Mouse (Mus musculus) embryonic fibroblast, embryonic 13.5 days (primary cell): Measurements from ENCODE around the gene Gemin2. TPM values are rescaled to one million over a fixed set of nuclear protein-coding genes. Genes with fewer than 3 reads are reported as not detected.
"Not testable (repeated sequence)": the region's sequence is repeated elsewhere in the genome, so short reads cannot be mapped to it uniquely, and the experiment has no call there.

ENCODE experiments used
- H3K27ac ChIP-seq: 2 replicates; pipeline ENCODE4 v1.5.1; 2012; ENCODE audit warnings: low read length, control low read depth, inconsistent platforms; ENCODE audit not compliant: insufficient read depth
- H3K4me1 ChIP-seq: 2 replicates; pipeline ENCODE4 v1.6.1; 2011; ENCODE audit warnings: low read length; ENCODE audit not compliant: control insufficient read depth, insufficient read depth
- H3K4me3 ChIP-seq: 2 replicates; pipeline ENCODE4 v1.5.1; 2011; ENCODE audit warnings: mild to moderate bottlenecking, control low read depth, low read length; ENCODE audit not compliant: insufficient read depth
- CTCF ChIP-seq: IDR thresholded peaks from 2 replicates; pipeline ENCODE4 v1.5.1; 2011; ENCODE audit warnings: mild to moderate bottlenecking, control low read depth, low read length, moderate library complexity, borderline replicate concordance; ENCODE audit not compliant: insufficient read depth
- POLR2A ChIP-seq: IDR thresholded peaks from 2 replicates; pipeline ENCODE4 v1.6.1; 2011; ENCODE audit warnings: low read depth, mild to moderate bottlenecking, control low read depth, low read length, moderate library complexity
- polyA plus RNA-seq: library from polyadenylated mRNA; stranded (reverse); fragments of >200 nt; gene quantifications from 2 replicates; pipeline ENCODE4 v1.2.4, GENCODE M21; 2011; ENCODE audit warnings: low read depth; ENCODE audit not compliant: missing spikeins, insufficient read length

The Gemin2 gene
- polyA plus RNA-seq, 1 experiment = 11.4 TPM

- Histone ChIP-seq H3K27ac (no peak overlapping the region), H3K4me1 (peaks cover 3% of the 10 kb centered on the region), H3K4me3 (no peak overlapping the region)
- no peak for TF ChIP-seq POLR2A
- no peak for TF ChIP-seq CTCF
Observed at GRCm38 (mm10) chr12:59055196-59055850, 42.1 kb downstream of the Gemin2 start.

- H3K4me3 ChIP-seq = no peak overlapping the region
Observed at GRCm38 (mm10) chr12:59056222-59056621, 43.0 kb downstream of the Gemin2 start.

GRCm38 (mm10) chr12:59058242-59058641, 45.0 kb downstream of the Gemin2 start:
- not testable (repeated sequence) for H3K4me3 ChIP-seq

More at GRCm38 (mm10) chr12:59056222-59056621, 43.0 kb downstream of the Gemin2 start:
- no peak for TF ChIP-seq POLR2A
- no peak for TF ChIP-seq CTCF
- H3K27ac ChIP-seq = no peak overlapping the region
- peaks cover 3% of the 10 kb centered on the region for H3K4me1 ChIP-seq

GRCm38 (mm10) chr12:59060322-59060721, 47.1 kb downstream of the Gemin2 start:
- Histone ChIP-seq H3K27ac (peak overlapping the region; percentile 75), H3K4me3 (peak overlapping the region; percentile 81), H3K4me1 (peaks cover 3% of the 10 kb centered on the region)
- TF ChIP-seq CTCF = no peak
- TF ChIP-seq POLR2A = no peak

More at GRCm38 (mm10) chr12:59058242-59058641, 45.0 kb downstream of the Gemin2 start:
- H3K27ac ChIP-seq, H3K4me1 ChIP-seq: not testable (repeated sequence)

- peak within 1 kb of the TSS; percentile 75 for H3K27ac ChIP-seq
- TF ChIP-seq CTCF (peak; percentile 5; the same call in 1 of the 2 replicates), POLR2A (peak; percentile 70)
- H3K4me1 ChIP-seq = peaks cover 4% of the 10 kb centered on the region
- peak within 1 kb of the TSS; percentile 81 for H3K4me3 ChIP-seq
Observed at GRCm38 (mm10) chr12:59060993-59061595, 47.9 kb downstream of the Gemin2 start, which contains the start of gene Trappc6b. Gene Trappc6b (minus strand): TSS chr12:59061472.

GRCm38 (mm10) chr12:59064837-59065236, 51.6 kb downstream of the Gemin2 start:
- Histone ChIP-seq H3K27ac (no peak overlapping the region), H3K4me1 (0 out of 2 replicates have a peak, but pooled peaks cover 3% of the 10 kb centered on the region), H3K4me3 (no peak overlapping the region)
- TF ChIP-seq POLR2A = no peak
- no peak for TF ChIP-seq CTCF

- Histone ChIP-seq H3K4me3 (peak overlapping the region; percentile 52), H3K27ac (peak overlapping the region; percentile 89; the same call in 1 of the 2 replicates), H3K4me1 (0 out of 2 replicates have a peak, but pooled peaks cover 3% of the 10 kb centered on the region)
- TF ChIP-seq CTCF = no peak
- no peak for TF ChIP-seq POLR2A
Observed at GRCm38 (mm10) chr12:59065776-59066175, 52.6 kb downstream of the Gemin2 start.

- Histone ChIP-seq H3K27ac (peak within 1 kb of the TSS; percentile 89), H3K4me1 (0 out of 2 replicates have a peak, but pooled peaks cover 6% of the 10 kb centered on the region)
- TF ChIP-seq POLR2A (peak; percentile 70), CTCF (no peak)
Observed at GRCm38 (mm10) chr12:59066448-59067077, 53.4 kb downstream of the Gemin2 start, which contains the start of gene Pnn. Gene Pnn (plus strand): TSS chr12:59066884.

GRCm38 (mm10) chr12:59067095-59067494, 53.9 kb downstream of the Gemin2 start:
- H3K4me1 ChIP-seq = 0 out of 2 replicates have a peak, but pooled peaks cover 6% of the 10 kb centered on the region
- H3K4me3 ChIP-seq = peak overlapping the region; percentile 99
- H3K27ac ChIP-seq = peak overlapping the region; percentile 53
- no peak for TF ChIP-seq CTCF
- TF ChIP-seq POLR2A = no peak

More at GRCm38 (mm10) chr12:59066448-59067077, 53.4 kb downstream of the Gemin2 start, which contains the start of gene Pnn:
- peak within 1 kb of the TSS; percentile 99 for H3K4me3 ChIP-seq

- TF ChIP-seq CTCF (no peak), POLR2A (no peak)
- H3K4me1 ChIP-seq = 0 out of 2 replicates have a peak, but pooled peaks cover 6% of the 10 kb centered on the region
- no peak overlapping the region for H3K4me3 ChIP-seq
- no peak overlapping the region for H3K27ac ChIP-seq
Observed at GRCm38 (mm10) chr12:59068791-59069190, 55.6 kb downstream of the Gemin2 start.

- TF ChIP-seq POLR2A (no peak), CTCF (no peak)
Observed at GRCm38 (mm10) chr12:59072286-59072685, 59.1 kb downstream of the Gemin2 start.

More at GRCm38 (mm10) chr12:59072286-59072685, 59.1 kb downstream of the Gemin2 start:
- H3K4me3 ChIP-seq = no peak overlapping the region
- no peak overlapping the region for H3K27ac ChIP-seq
- H3K4me1 ChIP-seq = 0 out of 2 replicates have a peak, but pooled peaks cover 3% of the 10 kb centered on the region
